Mouse (Mus musculus) midbrain, postnatal 0 days (tissue): Measurements from ENCODE around the gene Nqo1. TPM values are rescaled to one million over a fixed set of nuclear protein-coding genes. Genes with fewer than 3 reads are reported as not detected.

Experiments
- ATAC-seq: fragments of 200-750 bp; cut with Nextera tagmentation; 2 replicates; pipeline ENCODE4 v1.8.0; 2017; ENCODE audit warnings: moderate number of reproducible peaks, mild to moderate bottlenecking, moderate TSS enrichment, moderate library complexity; ENCODE audit not compliant: low FRiP score
- DNase-seq: peaks from one replicate; pipeline ENCODE4 v3.0.0-alpha.2; 2015; ENCODE audit warnings: low spot score
- H3K27ac ChIP-seq: fragments of 300-500 bp; sonication (generic); 2 replicates; pipeline ENCODE4 v1.5.1; 2014; ENCODE audit warnings: low read depth, mild to moderate bottlenecking, low read length, mixed read lengths
- H3K27me3 ChIP-seq: fragments of 300-500 bp; sonication (generic); 2 replicates; pipeline ENCODE4 v1.6.1; 2014; ENCODE audit warnings: low read length, control low read depth, mixed read lengths; ENCODE audit not compliant: insufficient read depth
- H3K36me3 ChIP-seq: fragments of 300-500 bp; sonication (generic); 2 replicates; pipeline ENCODE4 v1.6.1; 2014; ENCODE audit warnings: low read length, control low read depth, mixed read lengths; ENCODE audit not compliant: insufficient read depth
- H3K4me1 ChIP-seq: fragments of 300-500 bp; sonication (generic); 2 replicates; pipeline ENCODE4 v1.6.1; 2014; ENCODE audit warnings: mild to moderate bottlenecking, control low read depth, antibody characterized with exemption, low read length, mixed read lengths; ENCODE audit not compliant: insufficient read depth
- H3K4me2 ChIP-seq: fragments of 300-500 bp; sonication (generic); 2 replicates; pipeline ENCODE4 v1.6.1; 2014; ENCODE audit warnings: low read depth, mild to moderate bottlenecking, low read length, mixed read lengths; ENCODE audit not compliant: poor library complexity, severe bottlenecking
- H3K4me3 ChIP-seq: fragments of 300-500 bp; sonication (generic); 2 replicates; pipeline ENCODE4 v1.5.1; 2014; ENCODE audit warnings: low read depth, mild to moderate bottlenecking, low read length, moderate library complexity
- H3K9ac ChIP-seq: fragments of 300-500 bp; sonication (generic); replicated peaks from 2 replicates; pipeline ENCODE4 v1.6.1; 2014; ENCODE audit warnings: mild to moderate bottlenecking, low read length, moderate library complexity, mixed read lengths; ENCODE audit not compliant: poor library complexity, severe bottlenecking
- H3K9me3 ChIP-seq: fragments of 300-500 bp; sonication (generic); 2 replicates; pipeline ENCODE4 v1.6.1; 2016; ENCODE audit warnings: low read length, control low read depth
- CTCF ChIP-seq: IDR thresholded peaks from 2 replicates; pipeline ENCODE4 v1.5.1; 2016; ENCODE audit warnings: antibody characterized with exemption, mild to moderate bottlenecking
- WGBS: fragments of 180-500 bp; shearing (Covaris S2); extraction: QIAGEN DNeasy Blood & Tissue Kit; methylation state at CpG from one replicate; pipeline ENCODE4 v1.1.7; 2014; 5-methylcytosine and 5-hydroxymethylcytosine counted together
- polyA plus RNA-seq: library from polyadenylated mRNA; unstranded; fragments of >200 nt; fragmentation: Nextera tagmentation; extraction: Ambion mirVana; gene quantifications from 2 replicates; pipeline ENCODE4 v1.2.1, GENCODE M21; 2015
- total RNA-seq: library from RNA; depleted of rRNA; stranded (reverse); fragments of >200 nt; gene quantifications from 2 replicates; pipeline ENCODE4 v1.2.3, GENCODE M21; 2014

Gene Nqo1
- total and polyA plus RNA-seq, 2 experiments from 2014 or later = 12.5 to 15.7 TPM

DNA sequence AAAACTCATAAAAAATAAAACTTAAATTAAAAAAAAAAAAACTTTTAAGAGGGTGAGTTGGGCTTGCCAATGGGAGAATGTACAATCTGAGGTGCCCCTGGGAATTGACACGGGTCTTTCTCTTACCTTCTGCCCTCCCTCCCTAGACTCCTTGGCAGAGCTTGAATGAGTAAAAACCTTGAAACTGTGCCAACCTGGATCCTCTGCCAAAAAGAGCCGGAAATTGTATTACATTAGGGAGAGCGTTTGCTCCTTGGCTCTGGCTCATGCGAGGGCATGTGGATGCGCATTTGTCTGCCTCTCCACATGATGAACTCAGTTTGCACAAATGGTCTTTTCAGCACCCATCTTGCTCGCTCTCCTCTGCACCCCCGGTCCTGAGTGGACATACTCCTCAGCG lies 13.4 kb downstream of the Nqo1 start:
- ATAC-seq (no peak), DNase-seq (peak; percentile 93)
- H3K4me1 ChIP-seq = no peaks in the 10 kb centered on the region
- no peak overlapping the region for H3K4me3 ChIP-seq
- no peak overlapping the region for H3K9ac ChIP-seq
- H3K36me3 ChIP-seq = no peaks in the 10 kb centered on the region
- whole genome bisulfite sequencing = 58% methylated on average over 8 of the region's 8 CpGs
- no peak overlapping the region for H3K4me2 ChIP-seq
- no peaks in the 10 kb centered on the region for H3K27me3 ChIP-seq
- H3K9me3 ChIP-seq = no peaks in the 10 kb centered on the region
- TF ChIP-seq CTCF = no peak
- no peak overlapping the region for H3K27ac ChIP-seq

DNA sequence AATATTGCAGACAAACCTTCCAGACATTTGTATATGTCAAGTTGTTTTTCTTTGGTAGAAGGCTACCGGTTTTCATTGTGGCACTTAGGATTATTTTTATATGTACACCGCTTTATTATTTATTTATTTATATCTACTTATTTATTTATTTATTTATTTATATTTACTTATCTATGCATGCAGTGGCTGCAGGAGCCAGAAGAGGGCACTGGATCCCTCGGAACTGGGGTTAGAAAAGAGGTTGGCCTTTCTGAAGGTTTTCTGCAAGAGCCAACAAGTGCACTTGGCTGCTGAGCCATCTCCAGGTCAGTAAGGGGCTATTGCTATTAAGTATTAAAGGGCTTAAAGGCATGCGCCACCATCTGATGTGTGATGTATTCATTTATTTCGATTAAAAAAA lies 15.1 kb downstream of the Nqo1 start:
- no peaks in the 10 kb centered on the region for H3K4me1 ChIP-seq
- H3K27me3 ChIP-seq = no peaks in the 10 kb centered on the region
- no peak overlapping the region for H3K9ac ChIP-seq
- no peaks in the 10 kb centered on the region for H3K36me3 ChIP-seq
- H3K9me3 ChIP-seq = no peaks in the 10 kb centered on the region
- no peak overlapping the region for H3K4me3 ChIP-seq
- 64% methylated on average over 5 of the region's 5 CpGs for WGBS
- no peak for ATAC-seq
- H3K4me2 ChIP-seq = no peak overlapping the region
- TF ChIP-seq CTCF = peak; percentile 60
- peak; percentile 65 for DNase-seq
- no peak overlapping the region for H3K27ac ChIP-seq

DNA sequence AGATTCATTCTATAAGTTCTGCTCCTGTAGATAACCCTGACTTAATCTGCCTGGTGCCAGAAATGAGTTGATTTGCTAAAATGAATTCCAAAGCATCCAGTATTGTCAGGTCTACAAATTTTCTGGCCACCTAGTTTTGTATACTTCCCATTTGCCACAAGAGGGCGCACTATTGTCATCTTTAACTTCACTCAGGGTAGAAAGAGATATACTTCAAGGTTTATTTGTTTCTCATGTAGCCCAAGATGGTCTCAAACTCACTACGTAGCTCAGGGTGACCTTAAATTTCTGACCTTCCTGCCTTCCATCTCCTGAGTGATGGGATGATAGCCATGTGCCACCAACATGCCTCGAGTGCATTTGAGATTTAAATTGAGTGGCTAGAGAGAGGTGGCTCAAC lies 16.4 kb downstream of the Nqo1 start:
- no peak for ATAC-seq
- Histone ChIP-seq H3K4me3 (no peak overlapping the region), H3K27ac (no peak overlapping the region), H3K9ac (no peak overlapping the region), H3K4me2 (no peak overlapping the region), H3K27me3 (no peaks in the 10 kb centered on the region), H3K4me1 (no peaks in the 10 kb centered on the region), H3K36me3 (no peaks in the 10 kb centered on the region), H3K9me3 (no peaks in the 10 kb centered on the region)
- peak; percentile 79 for DNase-seq
- WGBS = 31% methylated on average over 3 of the region's 3 CpGs
- TF ChIP-seq CTCF = peak; percentile 79

DNA sequence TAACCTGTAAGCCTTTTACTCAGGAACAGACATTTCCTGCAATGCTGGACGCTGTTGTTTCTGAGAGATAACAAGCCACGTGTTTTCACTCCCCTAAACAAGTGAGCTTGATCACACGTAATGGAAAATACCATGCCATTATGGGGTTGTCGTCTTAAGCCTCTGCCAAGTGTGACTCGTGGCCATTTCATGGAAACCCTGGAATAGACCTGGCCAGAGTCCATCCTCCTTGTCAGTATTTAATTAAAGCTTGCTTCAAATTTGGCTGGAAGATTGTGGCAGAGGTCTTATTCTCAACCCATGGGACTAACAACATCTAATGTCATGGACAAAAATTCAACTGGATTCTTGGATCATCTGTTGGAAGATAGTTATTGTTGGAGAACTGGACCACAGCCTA lies 16.8 kb downstream of the Nqo1 start:
- no peaks in the 10 kb centered on the region for H3K9me3 ChIP-seq
- no peak for DNase-seq

DNA sequence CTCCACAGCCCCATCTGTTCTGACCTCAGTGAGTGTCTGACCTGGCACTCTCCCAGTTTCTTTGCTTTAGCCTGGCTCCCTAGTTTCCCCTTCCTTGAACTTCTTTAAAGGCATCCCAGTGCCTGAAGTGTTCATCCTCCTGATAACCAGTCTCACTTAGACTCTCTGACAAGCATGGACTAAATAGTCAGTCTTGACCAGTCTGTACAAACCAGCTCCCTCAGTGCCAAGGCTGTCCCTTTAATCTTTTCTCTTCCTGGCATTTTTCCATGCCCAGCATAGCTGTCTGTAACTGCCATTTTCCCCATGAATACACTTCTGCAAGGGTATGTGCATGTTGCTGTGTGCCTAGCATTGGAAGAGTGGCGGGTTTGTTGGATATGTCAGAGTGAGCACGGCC lies 17.9 kb downstream of the Nqo1 start:
- no peaks in the 10 kb centered on the region for H3K36me3 ChIP-seq
- TF ChIP-seq CTCF = no peak
- WGBS = 82% methylated on average over 2 of the region's 2 CpGs
- H3K27me3 ChIP-seq = no peaks in the 10 kb centered on the region
- no peaks in the 10 kb centered on the region for H3K9me3 ChIP-seq
- no peaks in the 10 kb centered on the region for H3K4me1 ChIP-seq
- no peak overlapping the region for H3K27ac ChIP-seq
- no peak overlapping the region for H3K9ac ChIP-seq
- DNase-seq (no peak), ATAC-seq (no peak)
- no peak overlapping the region for H3K4me2 ChIP-seq
- no peak overlapping the region for H3K4me3 ChIP-seq

More for the DNA sequence above, 16.8 kb downstream of the Nqo1 start:
- WGBS = 55% methylated on average over 5 of the region's 5 CpGs
- Histone ChIP-seq H3K4me3 (no peak overlapping the region), H3K9ac (no peak overlapping the region), H3K4me1 (no peaks in the 10 kb centered on the region), H3K36me3 (no peaks in the 10 kb centered on the region), H3K27me3 (no peaks in the 10 kb centered on the region), H3K4me2 (no peak overlapping the region), H3K27ac (no peak overlapping the region)
- no peak for TF ChIP-seq CTCF
- ATAC-seq = no peak

DNA sequence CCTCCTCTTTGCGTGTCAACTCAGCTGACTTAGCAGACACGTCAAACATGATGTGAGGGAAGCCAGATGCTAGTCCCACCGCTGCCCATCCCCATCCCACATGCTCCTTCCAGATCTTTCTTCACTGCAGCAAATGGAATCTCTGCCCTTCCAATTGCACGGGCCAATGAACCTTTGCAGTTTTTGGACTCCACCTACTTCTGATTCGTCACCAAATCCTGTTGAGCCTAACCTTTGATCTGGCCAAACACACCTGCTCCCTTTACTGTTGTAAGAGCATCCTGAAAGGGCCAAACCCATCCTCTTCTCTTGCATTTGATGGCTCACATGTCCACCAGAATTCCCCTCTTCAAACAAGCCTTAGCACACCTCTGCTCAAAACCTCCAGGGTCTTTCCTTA lies 18.4 kb downstream of the Nqo1 start:
- Histone ChIP-seq H3K4me1 (no peaks in the 10 kb centered on the region), H3K4me3 (no peak overlapping the region), H3K4me2 (no peak overlapping the region), H3K9ac (no peak overlapping the region), H3K27me3 (no peaks in the 10 kb centered on the region), H3K36me3 (no peaks in the 10 kb centered on the region), H3K9me3 (no peaks in the 10 kb centered on the region), H3K27ac (no peak overlapping the region)
- DNase-seq (no peak), ATAC-seq (no peak)
- TF ChIP-seq CTCF = no peak
- WGBS = 60% methylated on average over 5 of the region's 5 CpGs
